Mouse (Mus musculus) right cerebral cortex, postnatal 4 days (tissue): Measurements from ENCODE around the gene Etaa1.
"Not testable (repeated sequence)": the region's sequence is repeated elsewhere in the genome, so short reads cannot be mapped to it uniquely, and the experiment has no call there.

Source experiments
- DNase-seq: peaks from one replicate; pipeline ENCODE4 v3.0.0-alpha.2; 2022

Gene Etaa1

GRCm38 (mm10) chr11:17953231-17954134, at the start of gene Etaa1:
TSS of gene Etaa1 (minus strand) at chr11:17953875.
- DNase-seq = peak; percentile 92

DNA sequence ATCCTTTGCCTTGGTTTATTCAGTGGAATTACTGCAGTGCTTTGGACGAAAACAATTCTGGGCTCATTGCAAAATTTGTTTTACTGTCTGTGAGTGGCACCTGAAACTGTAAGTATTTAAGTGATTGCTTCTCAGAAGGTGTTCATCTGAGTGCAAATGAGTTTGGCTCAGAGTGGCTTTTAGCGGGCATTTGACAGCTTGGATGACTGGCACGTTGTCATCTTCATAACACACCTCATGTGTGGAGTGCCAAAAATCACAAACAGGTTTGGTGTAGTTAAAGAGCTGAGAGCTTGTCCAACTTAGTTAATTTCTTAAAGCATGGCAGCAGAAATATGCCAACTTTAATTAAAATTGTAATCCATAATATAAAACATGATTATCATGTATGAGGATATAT, 40.5 kb upstream of the Etaa1 start:
- DNase-seq = no peak

- DNase-seq = no peak
Observed at GRCm38 (mm10) chr11:17992311-17992710, 38.6 kb upstream of the Etaa1 start.

GRCm38 (mm10) chr11:17983331-17983730, 29.7 kb upstream of the Etaa1 start:
- no peak for DNase-seq

DNA sequence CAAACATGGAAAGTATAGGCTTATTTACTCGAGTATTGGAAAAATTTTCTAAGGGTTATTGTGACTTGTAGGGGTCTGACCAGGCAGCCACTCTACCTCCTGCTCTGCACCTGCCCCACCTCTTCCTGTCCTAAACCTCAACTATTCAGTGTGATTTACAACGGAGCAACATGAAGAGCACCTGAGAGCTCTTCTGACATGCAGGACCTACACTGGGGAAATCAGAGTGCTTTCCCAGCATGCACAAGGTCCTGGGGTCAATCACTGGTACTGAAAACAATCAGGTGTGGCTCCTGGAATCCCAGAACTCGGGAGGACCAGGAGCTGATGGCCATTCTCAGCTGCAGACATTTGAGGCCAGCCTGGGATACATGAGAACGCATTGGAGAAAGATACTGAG, 27.6 kb upstream of the Etaa1 start:
- no peak for DNase-seq

DNA sequence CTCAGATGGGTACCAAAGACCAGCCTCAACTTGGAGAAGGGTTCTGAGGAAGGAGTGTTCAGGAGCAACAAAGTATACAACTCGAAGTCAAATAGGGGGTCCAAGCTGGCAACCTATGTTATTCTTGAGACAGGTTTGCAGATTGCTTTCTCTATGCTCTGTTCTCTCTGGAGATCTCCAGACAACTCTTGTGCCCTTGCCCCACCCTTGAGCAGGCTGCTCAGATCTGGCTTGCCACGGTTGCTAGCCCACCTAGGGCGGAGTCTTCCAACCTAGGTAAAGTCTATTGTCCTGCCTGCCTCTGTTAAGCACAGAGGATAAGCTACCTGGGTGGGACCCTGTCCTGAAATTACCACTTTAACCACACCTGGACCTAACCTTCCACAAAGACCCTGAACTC, 21.9 kb upstream of the Etaa1 start:
- no peak for DNase-seq

DNA sequence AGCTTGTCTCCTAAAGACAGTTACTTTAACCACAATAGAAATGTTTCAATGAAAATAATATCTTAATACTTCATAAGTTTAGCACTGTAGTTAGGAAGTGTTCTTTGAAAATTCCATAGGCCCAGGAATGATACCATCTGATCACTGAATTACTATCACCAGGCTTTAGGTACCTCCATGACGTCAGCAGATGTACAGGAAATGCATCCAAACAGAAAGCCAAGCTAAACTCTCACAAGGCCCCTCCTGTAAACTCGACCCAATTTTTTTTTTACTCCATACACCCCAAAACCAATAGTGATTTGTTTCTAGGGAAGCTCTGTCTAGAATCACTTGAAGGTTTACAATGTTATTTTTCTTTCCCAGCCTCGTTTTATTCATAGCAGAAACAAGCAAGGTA, 884 bp downstream of the Etaa1 start:
- DNase-seq = no peak

DNA sequence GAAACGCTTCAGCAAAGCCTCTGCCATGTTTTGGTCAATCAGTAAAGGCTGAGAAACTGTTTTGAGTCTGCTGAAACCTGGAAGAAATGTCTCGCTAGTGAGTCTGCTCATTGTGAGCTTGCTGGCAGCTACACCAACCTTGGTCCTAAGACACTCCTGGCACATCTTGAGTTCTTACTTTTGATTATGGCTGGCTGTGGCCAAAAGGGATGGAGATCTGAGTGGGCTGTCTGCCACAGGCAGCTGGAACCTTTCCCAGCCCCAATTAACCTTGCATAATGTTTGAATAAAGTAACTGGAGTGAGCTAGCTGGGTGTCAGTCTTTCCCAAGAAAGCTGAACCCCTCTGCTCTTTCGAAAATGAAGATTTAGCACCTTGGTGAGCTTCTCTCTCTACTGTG, 2.3 kb downstream of the Etaa1 start:
- peak; percentile 61 for DNase-seq

DNA sequence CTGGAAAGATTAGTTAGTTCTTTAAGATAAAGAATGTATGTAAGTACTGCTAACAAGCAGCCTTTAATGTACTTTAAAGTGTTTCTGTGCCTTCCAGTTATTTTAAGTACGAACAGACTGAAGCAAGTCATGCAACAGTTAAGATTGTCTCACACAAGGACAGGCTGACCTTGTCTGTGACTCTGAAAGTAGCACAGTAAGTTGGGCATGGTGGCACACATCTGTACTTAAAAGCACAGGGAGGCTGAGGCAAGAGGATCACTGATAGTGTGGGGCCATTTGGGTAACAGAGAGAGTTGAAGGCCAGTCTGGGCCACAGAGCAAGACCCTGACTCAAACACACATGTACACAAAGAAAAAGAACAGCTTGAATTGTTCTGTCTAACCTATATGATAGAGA, 14.5 kb downstream of the Etaa1 start:
- DNase-seq = no peak

DNA sequence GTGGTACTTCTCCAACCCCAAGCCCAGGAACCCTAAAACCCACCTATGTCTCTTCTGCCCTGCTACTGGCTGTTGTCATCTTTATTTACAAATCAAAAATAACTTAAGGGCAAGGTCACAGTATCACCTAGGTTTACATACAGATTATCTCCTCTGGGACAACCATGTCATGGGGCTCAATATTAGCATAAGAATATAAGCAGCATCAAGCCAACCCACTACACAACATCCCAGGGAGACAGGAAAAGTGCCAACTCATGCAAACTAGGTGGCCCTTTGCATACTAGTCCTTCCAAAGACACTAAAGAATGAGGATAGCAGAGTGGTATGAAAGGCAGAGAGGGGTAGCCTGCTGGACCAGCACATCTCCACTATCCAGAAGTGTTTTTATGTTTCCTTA, 15.7 kb downstream of the Etaa1 start:
- no peak for DNase-seq

- DNase-seq = no peak
Observed at GRCm38 (mm10) chr11:17917905-17918304, 35.8 kb downstream of the Etaa1 start.

GRCm38 (mm10) chr11:17917101-17917500, 36.6 kb downstream of the Etaa1 start:
- no peak for DNase-seq

GRCm38 (mm10) chr11:17916486-17916885, 37.2 kb downstream of the Etaa1 start:
- no peak for DNase-seq

- not testable (repeated sequence) for DNase-seq
Observed at GRCm38 (mm10) chr11:17900996-17901395, 52.7 kb downstream of the Etaa1 start.
